Comparison of ENCODE assay signal across 7 mouse cellular contexts in genomic region chr17:84181502-84182310, GRCm38 (mm10). TPM values are rescaled to one million over a fixed set of nuclear protein-coding genes. Genes with fewer than 3 reads are reported as not detected.
DNase-seq lines count a peak whose midpoint lies in the region; ATAC-seq and TF ChIP-seq lines count a peak whose summit lies in the region.

No protein-coding gene starts in this region.

- TF ChIP-seq POLR2A in MEL (IDR thresholded peaks at IDR 0.05; ENCODE audit: control insufficient read depth in 1 of 2, insufficient read depth in 1 of 2, low read depth in 1 of 2, low read length in 2 of 2, poor library complexity in 1 of 2) = peak; percentile 23 to 79; a peak in 3 of 4 replicates
- TF ChIP-seq POLR2A in limb, embryonic 14.5 days (IDR thresholded peaks at IDR 0.05; ENCODE audit: borderline replicate concordance, extremely low read depth, insufficient read depth, insufficient read length) = no peak
- no peak; the same call in 1 of the 2 replicates for TF ChIP-seq POLR2A in thymus, adult 2 months (IDR thresholded peaks at IDR 0.05; ENCODE audit: control insufficient read depth, extremely low read depth, insufficient read depth, low read length, poor library complexity)

- H3K27ac ChIP-seq in MEL (ENCODE audit: control insufficient read depth, low read depth, low read length) = peak overlapping the region; percentile 91
- peak overlapping the region; percentile 58 for H3K27ac ChIP-seq in hindbrain, embryonic 11.5 days (ENCODE audit: low read depth, low read length)
- H3K27ac ChIP-seq in limb, embryonic 14.5 days (replicated peaks; ENCODE audit: low read depth, low read length) = peak overlapping the region; percentile 84
- peak overlapping the region; percentile 62 for H3K27ac ChIP-seq in midbrain, postnatal 0 days (ENCODE audit: low read depth, low read length)
- H3K27ac ChIP-seq in thymus, adult 2 months (ENCODE audit: control insufficient read depth, insufficient read depth, low read length) = peak overlapping the region; percentile 95

- H3K4me3 ChIP-seq in MEL (ENCODE audit: control insufficient read depth in 1 of 2, insufficient read depth in 1 of 2, low read depth in 2 of 2, low read length in 2 of 2) = peak overlapping the region; percentile 44 to 47
- H3K4me3 ChIP-seq in erythroblast, embryonic 14.5 days (replicated peaks) = peak overlapping the region; percentile 65
- no peak overlapping the region for H3K4me3 ChIP-seq in hindbrain, embryonic 11.5 days (ENCODE audit: low read depth, low read length)
- no peak overlapping the region for H3K4me3 ChIP-seq in limb, embryonic 14.5 days (replicated peaks; ENCODE audit: low read length)
- no peak overlapping the region for H3K4me3 ChIP-seq in midbrain, postnatal 0 days (ENCODE audit: low read depth, low read length)
- H3K4me3 ChIP-seq in thymus, adult 2 months (ENCODE audit: control insufficient read depth, insufficient read depth, low read length) = peak overlapping the region; percentile 44

- no peak for TF ChIP-seq EP300 in MEL (IDR thresholded peaks at IDR 0.05; ENCODE audit: low read depth in 1 of 2, low read length in 2 of 2)

- 55% methylated on average over 18 of the region's 18 CpGs for WGBS in hindbrain, embryonic 11.5 days
- WGBS in limb, embryonic 14.5 days = 53% methylated on average over 18 of the region's 18 CpGs
- 72% methylated on average over 18 of the region's 18 CpGs for WGBS in midbrain, postnatal 0 days
- WGBS in thymus, adult 2 months = 7% methylated on average over 18 of the region's 18 CpGs

- TF ChIP-seq CTCF in MEL (IDR thresholded peaks at IDR 0.05 in 2 of 3, conservative IDR thresholded peaks at IDR 0.05 in 1 of 3; ENCODE audit: control insufficient read depth in 1 of 3, insufficient read depth in 1 of 3, low read depth in 2 of 3, low read length in 3 of 3, poor library complexity in 1 of 3, severe bottlenecking in 1 of 3) = no peak
- no peak for TF ChIP-seq CTCF in midbrain, postnatal 0 days (IDR thresholded peaks at IDR 0.05)
- TF ChIP-seq CTCF in thymus, adult 2 months (IDR thresholded peaks at IDR 0.05; ENCODE audit: borderline replicate concordance, control insufficient read depth, extremely low read depth, insufficient read depth, low read length, poor library complexity) = 0 out of 2 replicates have a peak, but pooled peaks have one; percentile 19

- peak; percentile 82 for DNase-seq in CD4-positive, CD25-positive, alpha-beta regulatory T cell, adult 2 months (ENCODE audit: low read depth, low spot score)
- DNase-seq in MEL (ENCODE audit: low read depth, low spot score) = peak; percentile 98
- peak; percentile 25 for DNase-seq in hindbrain, embryonic 11.5 days (ENCODE audit: low spot score)
- peak; percentile 53 for DNase-seq in limb, embryonic 14.5 days (ENCODE audit: low spot score)
- no peak for DNase-seq in midbrain, postnatal 0 days (ENCODE audit: low spot score)
- peak; percentile 75 for DNase-seq in thymus, adult 2 months

- TF ChIP-seq RAD21 in MEL (IDR thresholded peaks at IDR 0.05; ENCODE audit: low read depth, low read length) = no peak

- H3K4me2 ChIP-seq in hindbrain, embryonic 11.5 days (replicated peaks; ENCODE audit: low read depth, low read length) = no peak overlapping the region
- H3K4me2 ChIP-seq in limb, embryonic 14.5 days (replicated peaks; ENCODE audit: low read depth, low read length, severe bottlenecking) = peak overlapping the region; percentile 82; the same call in 1 of the 2 replicates
- H3K4me2 ChIP-seq in midbrain, postnatal 0 days (ENCODE audit: low read depth, low read length, poor library complexity, severe bottlenecking) = no peak overlapping the region

- H3K4me1 ChIP-seq in MEL (ENCODE audit: control insufficient read depth in 1 of 2, insufficient read depth in 2 of 2, low read length in 2 of 2) = peaks cover 3 to 18% of the 10 kb centered on the region in 2 experiments
- peaks cover 69% of the 10 kb centered on the region for H3K4me1 ChIP-seq in erythroblast, embryonic 14.5 days (ENCODE audit: control insufficient read depth)
- H3K4me1 ChIP-seq in hindbrain, embryonic 11.5 days (replicated peaks; ENCODE audit: control insufficient read depth, insufficient read depth, low read length) = peaks cover 3% of the 10 kb centered on the region; the same call in 1 of the 2 replicates
- peaks cover 44% of the 10 kb centered on the region for H3K4me1 ChIP-seq in limb, embryonic 14.5 days (ENCODE audit: control insufficient read depth, insufficient read depth, low read length)
- no peaks in the 10 kb centered on the region for H3K4me1 ChIP-seq in midbrain, postnatal 0 days (ENCODE audit: insufficient read depth, low read length)
- peaks cover 57% of the 10 kb centered on the region for H3K4me1 ChIP-seq in thymus, adult 2 months (replicated peaks; ENCODE audit: control insufficient read depth, insufficient read depth, low read length)

- peak overlapping the region; percentile 76 for H3K9ac ChIP-seq in MEL (ENCODE audit: control insufficient read depth, low read depth, low read length, poor library complexity, severe bottlenecking)
- no peak overlapping the region for H3K9ac ChIP-seq in hindbrain, embryonic 11.5 days (ENCODE audit: low read depth, low read length)
- H3K9ac ChIP-seq in limb, embryonic 14.5 days (ENCODE audit: low read depth, low read length, severe bottlenecking) = 0 out of 2 replicates have a peak overlapping the region, but pooled peaks have one; percentile 0
- no peak overlapping the region for H3K9ac ChIP-seq in midbrain, postnatal 0 days (replicated peaks; ENCODE audit: low read length, poor library complexity, severe bottlenecking)

- H3K9me3 ChIP-seq in MEL (replicated peaks; ENCODE audit: insufficient read depth, low read length) = no peaks in the 10 kb centered on the region
- no peaks in the 10 kb centered on the region for H3K9me3 ChIP-seq in erythroblast, embryonic 14.5 days (ENCODE audit: control insufficient read depth, low read length)
- H3K9me3 ChIP-seq in hindbrain, embryonic 11.5 days (ENCODE audit: control insufficient read depth, low read length) = no peaks in the 10 kb centered on the region
- no peaks in the 10 kb centered on the region for H3K9me3 ChIP-seq in limb, embryonic 14.5 days (ENCODE audit: control insufficient read depth, low read length)
- H3K9me3 ChIP-seq in midbrain, postnatal 0 days (ENCODE audit: low read length) = no peaks in the 10 kb centered on the region

- H3K79me2 ChIP-seq in MEL (ENCODE audit: control insufficient read depth, insufficient read depth, low read length, poor library complexity) = peaks cover 40% of the 10 kb centered on the region

- no peaks in the 10 kb centered on the region for H3K27me3 ChIP-seq in MEL (ENCODE audit: control insufficient read depth in 1 of 2, insufficient read depth in 2 of 2, low read length in 2 of 2)
- no peaks in the 10 kb centered on the region for H3K27me3 ChIP-seq in erythroblast, embryonic 14.5 days (ENCODE audit: control insufficient read depth)
- H3K27me3 ChIP-seq in hindbrain, embryonic 11.5 days (ENCODE audit: control insufficient read depth, insufficient read depth, low read length) = peaks cover 3% of the 10 kb centered on the region; the same call in 1 of the 2 replicates
- no peaks in the 10 kb centered on the region for H3K27me3 ChIP-seq in limb, embryonic 14.5 days (ENCODE audit: control insufficient read depth, insufficient read depth, low read length)
- H3K27me3 ChIP-seq in midbrain, postnatal 0 days (ENCODE audit: insufficient read depth, low read length) = peaks cover 6% of the 10 kb centered on the region; the same call in 1 of the 2 replicates
- H3K27me3 ChIP-seq in thymus, adult 2 months (ENCODE audit: control insufficient read depth, insufficient read depth, low read length) = no peaks in the 10 kb centered on the region

- peaks cover 8 to 11% of the 10 kb centered on the region in 2 experiments for H3K36me3 ChIP-seq in MEL (ENCODE audit: control insufficient read depth in 1 of 2, insufficient read depth in 2 of 2, low read length in 2 of 2)
- peaks cover 29% of the 10 kb centered on the region for H3K36me3 ChIP-seq in erythroblast, embryonic 14.5 days (ENCODE audit: control insufficient read depth)
- H3K36me3 ChIP-seq in hindbrain, embryonic 11.5 days (ENCODE audit: control insufficient read depth, insufficient read depth, low read length) = no peaks in the 10 kb centered on the region; the same call in 1 of the 2 replicates
- peaks cover 26% of the 10 kb centered on the region for H3K36me3 ChIP-seq in limb, embryonic 14.5 days (ENCODE audit: control insufficient read depth, insufficient read depth, low read length)
- no peaks in the 10 kb centered on the region for H3K36me3 ChIP-seq in midbrain, postnatal 0 days (ENCODE audit: insufficient read depth, low read length)
- peaks cover 17% of the 10 kb centered on the region for H3K36me3 ChIP-seq in thymus, adult 2 months (ENCODE audit: control insufficient read depth, insufficient read depth, low read length)

- ATAC-seq in hindbrain, embryonic 11.5 days (ENCODE audit: low FRiP score) = no peak
- no peak for ATAC-seq in limb, embryonic 14.5 days (ENCODE audit: low FRiP score, low read depth)
- no peak for ATAC-seq in midbrain, postnatal 0 days (ENCODE audit: low FRiP score)

TF ChIP-seq in MEL, 35 proteins besides CTCF, POLR2A, EP300 and RAD21 (continues in another document):
- peak; percentile 7 for TF ChIP-seq TAL1 (IDR thresholded peaks at IDR 0.05; ENCODE audit: low read length)
- no peak for TF ChIP-seq NRF1 (IDR thresholded peaks at IDR 0.05; ENCODE audit: insufficient read depth, low read depth, low read length, poor library complexity, severe bottlenecking)
- peak; percentile 53; the same call in 1 of the 2 replicates for TF ChIP-seq TBP (IDR thresholded peaks at IDR 0.05; ENCODE audit: low read depth, low read length)
- no peak for TF ChIP-seq RCOR1 (IDR thresholded peaks at IDR 0.05; ENCODE audit: low read depth, low read length)
- TF ChIP-seq BHLHE40 (IDR thresholded peaks at IDR 0.05; ENCODE audit: borderline replicate concordance, low read depth, low read length) = no peak
- TF ChIP-seq ZMIZ1 (IDR thresholded peaks at IDR 0.05; ENCODE audit: low read depth, low read length) = no peak
- no peak for TF ChIP-seq MYB (IDR thresholded peaks at IDR 0.05; ENCODE audit: low read depth, low read length)
- 0 out of 2 replicates have a peak, but pooled peaks have one; percentile 3 for TF ChIP-seq GATA1 (IDR thresholded peaks at IDR 0.05; ENCODE audit: low read depth, low read length)

RNA-seq across cellular contexts. Expression of gene Zfp36l2, which starts 6.0 kb away (rescaled TPM):
- 93.6 and 98.4 TPM in 2 replicates for total RNA-seq in MEL (2012; rRNA removed)
- polyA plus RNA-seq in MEL (2012; ENCODE audit: insufficient read depth in 1 of 2, insufficient read length in 2 of 2, low read depth in 1 of 2, low replicate concordance in 2 of 2, missing spikeins in 1 of 2) = 100 to 1,000 TPM in 1 of 2 experiments, 10 to 100 TPM in 1; 68.5 to 174 TPM
- polyA plus RNA-seq in erythroblast, embryonic 14.5 days (2012) = 6.6 and 7.9 TPM in 2 replicates
- 15.8 and 16.0 TPM in 2 replicates for polyA plus RNA-seq in hindbrain, embryonic 11.5 days (2014; fragmentation: Nextera tagmentation; extraction: Ambion mirVana)
- polyA plus RNA-seq in limb, embryonic 14.5 days (2012; rRNA removed) = 80.1 and 113 TPM in 2 replicates
- polyA plus RNA-seq in limb, embryonic 14.5 days (2014; fragmentation: Nextera tagmentation; extraction: Ambion mirVana) = 30.9 and 32.6 TPM in 2 replicates
- total RNA-seq in midbrain, postnatal 0 days (2014; rRNA removed) = 12.9 and 17.7 TPM in 2 replicates
- polyA plus RNA-seq in midbrain, postnatal 0 days (2015; fragmentation: Nextera tagmentation; extraction: Ambion mirVana) = 5.1 and 5.9 TPM in 2 replicates
- 182 and 287 TPM in 2 replicates for polyA plus RNA-seq in thymus, adult 2 months (2012; rRNA removed)

Comparison
In these comparisons a context has a peak if more than half of its experiments do, and no peak if none do; other contexts are left out.
1. H3K4me3 ChIP-seq: peak in MEL (2 of 2), erythroblast, embryonic 14.5 days (single experiment) and thymus, adult 2 months (single experiment); none in hindbrain, embryonic 11.5 days (single experiment), limb, embryonic 14.5 days (single experiment) and midbrain, postnatal 0 days (single experiment).
2. H3K9ac ChIP-seq: peak in MEL (single experiment) and limb, embryonic 14.5 days (single experiment); none in hindbrain, embryonic 11.5 days (single experiment) and midbrain, postnatal 0 days (single experiment).
3. POLR2A ChIP-seq: peak in MEL (2 of 2); none in limb, embryonic 14.5 days (single experiment) and thymus, adult 2 months (single experiment).
4. Peak in every context shown above with its lines, with median percentiles within 50 percentile points of each other: H3K27ac ChIP-seq.